Mouse (Mus musculus): Measurements from ENCODE around the gene Tshz3.

Gene Tshz3

DNA sequence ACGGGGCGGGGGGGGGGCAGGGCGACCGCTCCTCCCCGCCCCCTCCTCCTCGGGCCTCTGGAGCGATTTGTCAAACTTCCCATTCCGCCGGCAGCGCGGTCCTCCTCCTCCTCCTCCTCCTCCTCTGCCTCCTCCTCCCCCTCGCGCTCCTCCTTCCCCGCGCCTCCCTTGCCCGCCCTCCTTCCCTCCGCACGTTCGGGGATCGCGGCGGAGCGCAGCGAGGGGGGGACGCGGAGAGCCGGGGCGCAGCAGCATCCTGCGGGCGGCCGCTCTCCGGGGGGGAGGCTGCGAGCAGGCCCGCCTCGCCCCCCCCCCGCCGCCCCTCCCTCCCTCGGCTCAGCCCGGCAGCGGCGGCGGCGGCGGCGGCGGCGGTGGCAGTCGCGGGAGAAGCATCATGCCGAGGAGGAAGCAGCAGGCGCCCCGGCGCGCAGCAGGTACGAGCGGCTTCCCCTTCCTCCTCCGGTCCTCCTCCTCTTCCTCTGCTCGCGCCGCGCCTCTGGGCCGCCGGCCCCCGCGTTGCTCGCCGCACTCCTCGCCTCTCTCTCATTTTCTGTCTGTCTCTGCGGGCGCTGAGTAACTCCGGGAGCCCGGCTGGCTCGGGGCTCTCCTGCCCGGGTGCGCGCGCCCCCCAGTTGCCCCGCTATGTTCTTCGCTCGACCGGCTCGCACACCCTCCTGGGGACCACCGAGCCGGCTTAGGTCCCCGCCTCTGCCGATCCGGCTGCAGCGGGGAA, at the start of gene Tshz3:
Tshz3 (plus strand) TSS at position 263 of the 733 bp plus-strand sequence.
- DNase-seq (ENCODE audit: low spot score): no peak

DNA sequence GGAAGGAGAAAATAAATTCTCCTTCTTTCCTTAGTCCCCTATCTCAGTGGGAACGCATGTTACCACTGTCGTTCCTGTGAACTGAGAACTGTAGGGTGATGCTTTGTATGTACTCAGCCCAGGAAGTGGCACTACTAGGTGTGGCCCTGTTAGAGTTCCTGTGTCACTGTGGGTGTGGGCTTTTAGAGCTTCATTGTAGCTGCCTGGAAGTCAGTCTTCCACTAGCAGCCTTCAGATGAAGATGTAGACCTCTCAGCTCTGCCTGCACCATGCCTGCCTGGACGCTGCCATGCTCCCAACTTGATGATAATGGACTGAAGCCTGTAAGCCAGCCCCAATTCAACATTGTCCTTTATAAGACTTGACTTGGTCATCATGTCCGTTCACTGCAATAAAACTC, 42.0 kb upstream of the Tshz3 start:
- DNase-seq (ENCODE audit: low spot score): no peak

DNA sequence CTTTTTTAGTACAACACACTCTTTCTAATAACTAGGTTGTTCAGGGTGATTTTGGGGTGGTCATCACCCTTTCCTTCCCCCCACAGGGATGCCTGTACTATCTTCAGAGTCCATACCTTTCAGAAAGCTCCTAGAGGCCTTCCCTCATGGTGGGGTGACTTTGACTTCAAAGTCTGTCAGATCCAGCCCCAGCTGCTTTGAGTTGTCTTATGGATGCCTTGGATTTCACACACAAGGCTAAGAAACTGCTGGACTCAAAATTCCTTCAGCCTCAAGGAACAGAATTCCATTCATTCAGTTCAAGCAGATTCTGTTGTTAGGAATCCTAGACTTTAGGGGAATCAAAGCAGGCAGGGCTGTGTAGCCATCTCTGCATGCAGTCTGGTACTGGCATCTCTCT, 41.5 kb upstream of the Tshz3 start:
- DNase-seq (ENCODE audit: low spot score): no peak

DNA sequence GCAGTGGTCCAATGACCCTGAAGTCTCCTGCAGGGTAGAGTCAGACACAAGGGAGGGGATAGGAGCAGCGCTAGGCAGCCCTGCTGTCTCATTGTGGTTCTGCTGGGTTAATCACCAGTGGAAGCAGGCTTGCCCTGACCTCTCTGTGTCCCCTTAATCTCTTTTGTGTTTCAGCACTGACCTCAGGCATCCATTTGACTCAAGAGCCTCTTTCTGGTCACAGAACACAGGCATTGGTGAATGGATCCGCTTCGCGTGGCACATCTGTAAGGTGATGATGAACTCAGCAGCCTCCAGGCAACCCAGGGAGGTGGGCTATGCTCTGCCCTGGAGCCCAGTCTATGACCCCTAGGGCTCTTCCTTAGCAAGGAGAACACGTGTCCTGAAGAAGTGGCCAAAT, 39.6 kb upstream of the Tshz3 start:
- DNase-seq (ENCODE audit: low spot score): no peak

DNA sequence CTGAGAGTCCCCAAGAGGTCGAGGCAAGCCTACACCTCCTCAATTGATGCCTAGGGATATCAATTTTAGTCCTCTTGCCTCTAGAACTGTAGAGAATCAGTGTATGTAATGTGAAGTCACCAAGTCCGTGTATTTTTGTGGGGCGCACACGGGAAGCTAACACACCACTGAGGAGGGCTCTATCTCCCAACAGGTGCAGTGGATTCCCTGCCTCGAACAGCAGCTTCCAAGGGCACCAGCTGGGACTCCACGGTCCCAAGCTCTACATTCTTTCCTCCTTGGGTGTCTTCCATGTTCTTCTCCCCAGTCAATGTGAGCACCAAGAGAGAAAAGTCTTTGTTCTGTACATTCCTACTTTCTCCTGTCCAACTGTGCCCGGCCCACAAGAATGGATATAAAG, 38.7 kb upstream of the Tshz3 start:
- DNase-seq (ENCODE audit: low spot score): no peak

DNA sequence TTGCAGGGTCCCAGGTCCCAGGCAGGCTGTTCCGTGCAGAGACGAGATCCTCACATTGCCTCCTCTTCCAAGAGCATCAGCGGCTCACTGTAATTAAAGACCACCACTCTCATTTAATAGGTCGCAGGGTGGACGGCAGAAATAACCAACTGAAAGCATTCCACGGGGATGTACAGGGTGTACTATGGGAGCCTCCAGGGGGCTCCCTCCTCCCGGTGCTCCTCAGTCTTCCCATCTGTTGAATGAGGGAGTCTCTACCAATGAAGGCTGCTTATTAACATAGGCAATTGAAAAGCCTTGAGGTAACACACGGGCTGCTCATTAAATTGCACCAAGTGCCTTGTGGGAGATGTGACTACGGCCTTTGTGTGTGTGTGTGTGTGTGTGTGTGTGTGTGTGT, 37.3 kb upstream of the Tshz3 start:
- DNase-seq (ENCODE audit: low spot score): no peak

DNA sequence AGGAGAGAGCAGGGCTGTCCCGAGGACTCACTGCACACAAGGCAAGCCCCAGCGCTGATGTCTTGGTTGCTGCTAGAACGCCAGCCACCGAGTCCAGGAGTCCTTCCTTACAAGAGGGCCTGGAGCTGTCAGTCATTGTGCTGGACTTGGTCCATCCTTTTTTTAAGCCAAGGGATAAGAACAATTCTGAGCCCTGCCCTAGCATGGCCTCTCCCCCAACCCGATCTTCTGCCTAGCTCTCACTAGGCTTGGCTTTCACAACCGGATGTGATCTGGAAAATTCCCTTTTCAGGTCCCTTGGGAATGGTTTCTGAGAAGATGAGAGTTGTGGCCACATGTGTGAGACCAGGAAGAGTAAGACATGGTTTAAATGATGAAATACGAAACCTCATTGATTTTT, 34.5 kb upstream of the Tshz3 start:
- DNase-seq (ENCODE audit: low spot score): no peak

DNA sequence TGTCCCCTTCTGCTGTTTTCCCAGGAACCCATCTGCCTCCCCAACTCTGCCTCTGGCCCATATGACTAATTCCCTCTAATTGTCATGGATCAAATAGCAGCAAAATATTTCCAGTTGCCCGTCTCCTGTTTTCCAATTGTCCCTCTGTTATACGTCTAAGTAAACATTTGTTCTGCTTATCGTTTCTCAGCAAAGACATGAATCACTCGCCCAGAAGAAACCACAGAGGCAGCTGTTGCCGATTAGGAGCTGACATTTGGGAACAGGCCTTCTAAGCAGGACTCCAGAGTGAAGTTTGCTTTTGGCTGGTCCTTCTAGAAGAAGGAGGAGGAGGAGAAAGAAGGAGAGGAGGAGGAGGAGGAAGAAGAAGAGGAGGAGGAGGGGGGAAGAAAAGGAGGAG, 30.2 kb upstream of the Tshz3 start:
- no peak for DNase-seq (ENCODE audit: low spot score)

DNA sequence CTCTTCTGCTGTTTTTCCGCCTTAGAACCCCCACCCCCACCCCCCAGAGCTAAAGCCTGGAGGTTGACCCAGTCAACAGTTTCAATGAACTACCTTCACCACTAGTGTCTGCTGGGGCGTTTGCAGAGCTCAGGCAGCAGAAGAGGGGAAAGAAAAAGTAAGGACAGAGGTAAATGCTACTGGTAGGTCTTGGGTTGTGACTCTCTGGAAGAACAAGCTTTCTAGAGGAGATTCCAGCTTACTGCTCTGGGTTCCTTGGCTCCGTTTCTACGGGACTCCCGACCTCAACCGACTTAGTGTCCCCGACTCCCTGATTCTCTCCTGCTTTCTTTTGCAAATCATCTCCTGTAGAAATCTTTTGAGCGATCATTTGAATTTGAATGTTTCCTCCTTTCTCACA, 19.9 kb upstream of the Tshz3 start:
- no peak for DNase-seq (ENCODE audit: low spot score)

DNA sequence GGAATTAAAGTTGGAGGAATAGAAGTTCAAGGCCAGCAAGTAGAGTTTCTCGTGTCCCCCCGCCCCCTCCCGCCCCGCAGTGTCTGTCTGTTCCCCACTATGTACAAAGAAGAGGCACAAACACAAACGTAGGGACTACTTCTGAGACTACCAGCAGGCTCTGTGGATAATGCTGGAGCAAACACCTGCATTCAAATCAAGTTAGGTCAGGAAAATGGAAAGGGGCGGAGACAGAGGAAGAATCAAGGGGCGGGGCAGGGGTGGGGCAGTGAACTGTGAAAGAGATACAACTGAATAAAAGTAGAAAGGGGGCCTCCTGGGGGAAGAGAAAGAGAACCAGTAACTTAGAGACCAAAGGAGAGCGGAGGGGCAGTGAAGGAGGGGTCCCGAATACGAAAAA, 19.4 kb upstream of the Tshz3 start:
- DNase-seq (ENCODE audit: low spot score): no peak

DNA sequence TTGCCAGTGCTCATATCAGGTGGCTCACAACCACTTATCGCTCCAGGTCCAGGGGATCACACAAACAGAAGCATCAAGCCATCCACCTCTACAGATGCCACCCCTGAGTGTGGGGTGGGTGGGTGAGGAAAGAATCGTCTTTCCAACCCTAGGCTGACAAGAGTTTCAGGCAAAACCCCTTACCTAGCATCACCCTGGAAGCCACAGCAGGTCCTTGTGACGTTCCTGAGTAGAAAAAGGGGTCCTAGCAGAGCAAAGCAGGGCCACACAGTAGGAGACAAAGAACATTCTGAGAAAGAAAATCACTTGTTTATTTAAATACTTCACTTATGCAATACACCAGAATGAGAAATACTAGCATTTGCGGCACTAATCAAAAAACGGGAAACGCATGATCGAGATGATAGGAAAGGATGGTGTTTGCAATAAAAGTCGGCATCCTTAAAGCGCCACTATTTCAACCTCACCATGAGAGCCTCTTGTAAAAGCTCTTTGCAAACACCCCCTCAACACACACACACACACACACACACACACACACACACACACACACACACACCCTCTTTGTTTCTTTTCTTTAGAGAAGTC, 18.8 kb upstream of the Tshz3 start:
- no peak for DNase-seq (ENCODE audit: low spot score)

DNA sequence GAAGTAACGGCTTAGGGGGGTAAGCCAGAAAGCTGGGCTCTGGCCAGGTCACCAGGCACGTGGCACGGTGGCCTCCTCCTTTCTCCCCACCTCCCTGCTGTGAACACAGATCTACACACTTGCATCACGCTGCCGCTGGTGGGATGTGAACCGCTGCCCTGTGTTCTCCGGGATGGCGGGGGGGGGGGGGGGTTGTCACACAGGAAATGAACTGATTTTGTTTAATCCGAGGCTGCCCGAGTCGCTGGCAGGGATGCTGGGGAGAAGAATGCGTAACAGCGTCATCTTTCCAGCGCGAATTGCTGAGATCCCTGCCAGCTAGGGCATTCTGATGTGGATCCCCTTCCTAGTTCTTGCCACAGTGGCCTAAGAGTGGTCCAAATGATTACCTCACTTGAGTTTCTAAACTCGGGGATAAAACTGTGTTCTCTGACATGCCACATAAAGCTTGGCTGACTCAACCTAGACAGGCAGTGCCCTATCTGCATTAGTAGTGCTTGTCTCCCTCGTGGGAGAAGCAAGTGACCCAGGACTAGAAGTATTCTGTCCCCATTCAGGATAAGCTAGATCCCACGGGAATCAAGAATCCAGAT, 18.0 kb upstream of the Tshz3 start:
- DNase-seq (ENCODE audit: low spot score): no peak

DNA sequence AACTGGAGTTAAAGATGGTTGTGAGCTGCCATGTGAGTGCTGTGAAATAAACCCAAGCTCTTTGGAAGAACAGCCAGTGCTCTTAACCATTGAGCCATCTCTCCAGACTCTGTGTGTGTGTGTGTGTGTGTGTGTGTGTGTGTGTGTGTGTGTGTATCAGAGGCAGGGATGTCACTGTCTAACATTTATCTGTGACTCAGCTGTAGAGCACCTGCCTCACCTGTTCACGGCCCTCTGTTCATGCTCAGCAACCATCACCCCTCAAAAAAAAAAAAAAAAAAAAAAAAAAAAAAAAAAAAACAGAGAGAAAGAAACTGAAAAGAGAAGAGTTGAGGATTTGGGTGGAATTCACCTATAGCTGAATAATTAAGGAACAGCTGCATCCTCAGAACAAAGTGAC, 10.4 kb upstream of the Tshz3 start:
- no peak for DNase-seq (ENCODE audit: low spot score)

DNA sequence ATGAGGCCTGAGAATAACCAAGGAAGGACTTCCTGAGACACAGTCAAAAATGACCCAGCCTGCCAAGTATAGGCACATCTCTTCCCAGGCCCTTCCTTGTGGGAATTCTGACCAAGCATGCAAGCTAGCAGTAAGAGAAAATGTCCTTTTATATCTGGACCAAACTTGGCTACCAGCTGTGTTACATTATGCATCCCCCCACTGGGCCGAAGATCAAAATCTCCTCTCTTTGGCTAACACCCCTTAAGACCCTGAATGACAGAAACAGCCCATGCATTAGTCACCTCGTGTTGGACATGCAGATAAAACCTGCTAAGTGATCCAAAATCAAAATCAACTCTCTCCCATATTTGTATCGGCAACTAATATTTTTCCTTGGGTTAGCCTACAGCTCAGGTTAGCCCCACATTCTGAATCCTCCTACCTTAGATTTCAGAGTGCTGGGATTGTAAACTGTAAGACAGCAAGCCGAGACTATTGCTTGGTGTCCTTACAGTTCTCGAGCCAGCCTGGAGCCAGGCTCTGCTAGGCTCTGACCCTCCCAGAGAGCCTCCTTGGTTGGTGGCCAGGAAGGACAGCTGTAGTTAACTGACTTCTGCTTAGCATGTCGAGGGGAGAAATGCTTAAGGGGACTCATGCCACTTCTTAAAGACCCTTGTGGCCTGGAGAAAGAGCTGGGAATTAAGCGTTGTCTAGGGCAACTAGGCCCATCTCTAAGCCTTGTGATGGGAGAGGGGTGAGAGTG, 8.7 kb upstream of the Tshz3 start:
- no peak for DNase-seq (ENCODE audit: low spot score)

DNA sequence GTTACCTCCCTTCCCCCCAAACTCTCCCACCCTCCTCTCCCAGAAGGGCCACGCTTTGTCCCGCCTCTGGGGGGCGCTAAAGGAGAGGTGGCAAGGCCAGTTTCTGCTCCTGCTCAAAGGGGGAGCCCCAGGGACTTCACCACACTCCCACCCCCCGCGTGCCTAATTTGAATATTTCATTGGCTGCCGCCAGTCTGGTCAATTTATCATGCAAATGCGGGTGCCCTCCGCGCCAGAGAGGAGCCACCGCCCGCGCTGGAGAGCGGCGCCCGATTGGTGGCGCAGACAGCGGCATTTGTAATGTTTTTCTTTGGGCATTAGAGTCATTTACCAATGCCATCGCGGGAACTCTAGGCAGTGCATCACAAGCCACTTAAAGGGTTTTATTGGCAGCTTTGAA, 7.4 kb upstream of the Tshz3 start:
- no peak for DNase-seq (ENCODE audit: low spot score)

DNA sequence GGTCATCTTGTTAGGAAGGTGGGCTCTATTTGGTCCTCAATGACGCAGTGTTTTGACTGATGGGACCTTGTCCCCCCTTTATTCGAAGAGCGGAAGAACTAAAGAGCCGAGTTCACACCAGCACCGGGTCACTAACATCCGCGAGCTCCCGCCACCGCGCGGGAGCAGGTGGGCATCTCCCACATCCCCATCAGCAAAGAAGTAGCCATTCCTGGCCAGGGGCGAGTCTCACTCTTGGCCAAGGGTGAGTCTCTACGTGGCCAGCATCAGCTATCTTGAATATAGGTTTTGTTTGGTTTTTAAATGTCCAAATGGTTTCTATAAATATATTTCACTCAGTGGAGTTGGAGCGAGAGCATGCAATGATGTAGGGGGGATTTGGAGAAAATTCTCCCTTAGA, 6.3 kb upstream of the Tshz3 start:
- no peak for DNase-seq (ENCODE audit: low spot score)

DNA sequence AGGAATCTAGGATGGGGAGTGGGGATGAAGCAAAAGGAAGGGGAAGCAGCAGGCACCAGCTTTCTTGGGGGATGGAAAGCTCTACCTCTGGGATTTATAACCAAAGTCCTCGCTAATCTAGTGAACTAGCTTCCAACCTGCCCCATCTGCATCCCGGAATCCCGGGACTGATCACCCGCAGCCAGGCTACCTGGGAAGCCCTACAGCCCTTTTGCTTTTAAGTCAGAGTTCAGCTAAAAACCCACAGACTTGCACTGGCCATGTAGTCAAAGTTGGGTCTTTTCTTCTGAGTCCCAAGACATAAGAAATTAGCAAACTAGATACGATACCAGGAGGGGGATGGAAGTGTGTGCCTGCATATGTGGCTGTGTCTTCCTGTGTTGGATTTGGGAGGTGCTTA, 5.5 kb upstream of the Tshz3 start:
- no peak for DNase-seq (ENCODE audit: low spot score)

DNA sequence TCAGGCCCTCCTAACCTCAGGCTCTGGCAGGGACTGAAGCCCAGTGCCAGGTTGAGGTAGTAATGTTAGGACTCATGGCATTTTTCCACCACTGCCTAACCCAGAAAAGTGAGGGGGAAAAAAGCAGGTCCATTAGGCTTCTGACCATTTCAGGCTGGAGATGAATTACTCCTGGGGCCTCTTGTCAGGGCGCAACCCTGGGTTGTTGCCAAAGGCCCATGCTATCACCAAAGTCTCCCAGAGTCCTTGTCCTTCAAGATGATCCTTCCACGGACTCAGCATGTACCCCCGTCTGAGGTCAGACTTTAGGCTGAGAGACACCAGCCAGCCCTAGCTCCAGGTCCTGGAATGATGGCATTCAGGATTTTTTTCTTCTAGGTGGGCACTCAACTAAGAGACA, 4.8 kb upstream of the Tshz3 start:
- no peak for DNase-seq (ENCODE audit: low spot score)

DNA sequence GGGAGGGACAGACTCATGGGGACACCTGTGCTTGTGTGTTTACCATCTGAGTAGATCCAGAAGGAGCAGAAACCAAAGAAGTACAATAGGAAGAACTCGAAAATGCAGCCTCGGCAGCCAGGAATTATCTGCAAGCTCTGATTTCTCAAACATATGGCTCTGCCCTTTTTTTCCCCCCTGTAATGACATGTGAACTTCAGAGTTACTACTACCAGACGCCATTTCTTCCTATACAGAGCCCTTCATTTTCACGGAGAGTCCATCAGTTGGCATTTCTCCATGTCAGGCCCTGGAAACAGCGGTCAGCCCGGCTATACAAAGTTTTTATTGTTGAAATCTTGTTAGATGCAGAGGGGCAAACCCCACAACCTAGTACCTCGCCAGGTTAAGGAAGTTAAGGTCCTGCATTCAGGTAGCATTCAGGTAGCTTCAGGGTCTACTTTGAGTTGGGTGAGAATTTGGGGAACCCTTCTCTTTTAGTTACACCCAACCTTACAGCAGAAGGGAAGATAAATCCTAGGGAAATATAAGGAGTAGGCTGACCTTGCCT, 3.2 kb upstream of the Tshz3 start:
- DNase-seq (ENCODE audit: low spot score): no peak

DNA sequence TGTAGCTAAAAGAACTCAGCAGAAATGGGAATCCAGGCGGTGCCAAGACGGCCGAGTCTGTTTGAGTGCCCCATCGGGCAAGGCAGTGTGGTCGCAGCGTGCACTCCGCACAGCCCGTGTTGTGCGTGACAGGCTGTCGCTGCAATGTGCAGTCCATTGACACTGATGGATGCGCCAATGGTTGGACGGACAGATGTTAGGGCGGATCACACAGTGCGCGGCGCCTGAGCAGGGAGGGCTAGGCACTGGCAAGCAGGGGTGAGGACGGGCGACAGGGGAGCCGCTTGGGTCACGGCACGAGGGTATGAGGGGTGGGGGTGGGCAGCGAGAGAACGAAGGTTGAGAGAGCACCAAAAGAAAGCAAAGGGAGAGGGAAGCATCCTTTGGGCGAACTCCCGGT, 2.6 kb upstream of the Tshz3 start:
- no peak for DNase-seq (ENCODE audit: low spot score)

DNA sequence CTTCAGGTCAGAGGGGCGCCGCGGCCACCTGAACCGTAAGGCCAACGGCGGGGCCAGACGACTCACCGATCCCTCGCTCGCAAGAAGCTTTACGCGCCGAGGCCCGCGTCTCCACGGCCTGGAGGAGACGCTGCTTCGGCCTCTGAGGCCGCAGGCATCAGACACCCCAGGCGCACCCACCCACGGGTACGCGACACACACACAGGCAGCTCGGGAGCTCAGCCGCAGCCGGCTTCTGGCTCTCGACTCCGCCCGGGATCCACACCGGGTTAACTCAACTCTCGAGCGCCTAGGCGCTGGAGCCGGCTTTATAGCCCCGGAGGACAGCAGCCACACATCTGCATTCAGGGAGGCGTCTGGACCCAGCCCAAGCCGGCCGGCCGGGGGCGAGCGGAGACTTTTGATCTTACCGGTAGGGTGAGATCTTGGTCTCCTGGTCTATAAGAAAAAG, 2.1 kb upstream of the Tshz3 start:
- no peak for DNase-seq (ENCODE audit: low spot score)

DNA sequence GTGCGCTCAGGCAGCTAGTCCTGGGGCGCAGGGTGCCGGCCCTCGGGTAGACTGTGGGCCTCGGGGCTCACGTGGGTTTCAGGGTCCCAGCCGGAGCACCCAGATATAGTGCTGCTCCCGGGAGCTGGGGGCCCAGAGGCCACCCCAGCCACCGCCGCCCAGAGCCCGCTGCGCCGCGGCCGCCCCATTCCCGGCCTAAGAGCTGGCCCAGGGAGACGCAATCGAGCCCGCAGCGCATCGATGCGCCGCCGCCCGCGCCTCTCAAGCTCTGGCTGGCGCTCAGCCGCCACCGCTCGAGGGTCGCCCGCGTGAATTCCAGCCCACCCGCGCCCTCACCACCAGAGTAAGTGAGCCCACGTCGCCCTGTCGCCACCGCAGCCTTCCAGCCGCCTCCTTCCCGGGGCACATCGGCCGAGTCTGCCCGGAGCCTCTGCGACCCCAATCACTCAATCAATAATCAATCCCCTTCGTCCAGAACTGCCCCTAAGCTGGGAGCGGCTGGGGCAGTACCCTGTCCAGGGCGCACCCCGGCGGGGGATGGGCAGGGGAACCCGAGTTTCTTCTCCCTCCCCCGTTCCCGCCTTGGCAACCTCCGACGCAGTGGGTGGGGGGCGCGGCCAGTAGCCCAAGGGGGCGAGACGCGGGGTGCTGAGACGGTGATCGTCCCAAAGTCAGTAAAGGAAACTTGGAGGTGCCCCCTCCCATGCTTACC, 1.4 kb upstream of the Tshz3 start:
- DNase-seq (ENCODE audit: low spot score): no peak

Measured in MN1 (cell line).